Mouse (Mus musculus) lung, postnatal 0 days (tissue): ENCODE results near the gene Nrg3. TPM values are rescaled to one million over a fixed set of nuclear protein-coding genes. Genes with fewer than 3 reads are reported as not detected.

Experiments
- ATAC-seq: fragments of 200-750 bp; cut with Nextera tagmentation; 2 replicates; pipeline ENCODE4 v1.8.0; 2017; ENCODE audit warnings: moderate library complexity
- DNase-seq: peaks from one replicate; pipeline ENCODE4 v3.0.0-alpha.2; 2016; ENCODE audit warnings: low spot score
- H3K27ac ChIP-seq: fragments of 300-500 bp; sonication (generic); 2 replicates; pipeline ENCODE4 v1.5.1; 2014; ENCODE audit warnings: antibody characterized with exemption, mild to moderate bottlenecking, low read length, mixed read lengths
- H3K27me3 ChIP-seq: fragments of 300-500 bp; sonication (generic); replicated peaks from 2 replicates; pipeline ENCODE4 v1.6.1; 2014; ENCODE audit warnings: low read length, mixed read lengths; ENCODE audit not compliant: insufficient read depth
- H3K36me3 ChIP-seq: fragments of 300-500 bp; sonication (generic); 2 replicates; pipeline ENCODE4 v1.6.1; 2014; ENCODE audit warnings: low read length, mixed read lengths; ENCODE audit not compliant: insufficient read depth
- H3K4me1 ChIP-seq: fragments of 300-500 bp; sonication (generic); 2 replicates; pipeline ENCODE4 v1.6.1; 2014; ENCODE audit warnings: antibody characterized with exemption, low read depth, low read length, mixed read lengths; ENCODE audit not compliant: insufficient read depth
- H3K4me2 ChIP-seq: fragments of 300-500 bp; sonication (generic); replicated peaks from 2 replicates; pipeline ENCODE4 v1.6.1; 2014; ENCODE audit warnings: low read depth, mild to moderate bottlenecking, low read length, moderate library complexity, mixed read lengths
- H3K4me3 ChIP-seq: fragments of 300-500 bp; sonication (generic); 2 replicates; pipeline ENCODE4 v1.5.1; 2014; ENCODE audit warnings: low read depth, low read length
- H3K9ac ChIP-seq: fragments of 300-500 bp; sonication (generic); replicated peaks from 2 replicates; pipeline ENCODE4 v1.6.1; 2014; ENCODE audit warnings: low read depth, mild to moderate bottlenecking
- H3K9me3 ChIP-seq: fragments of 300-500 bp; sonication (generic); 2 replicates; pipeline ENCODE4 v1.6.1; 2016; ENCODE audit warnings: low read length, mixed read lengths
- CTCF ChIP-seq: IDR thresholded peaks from 2 replicates; pipeline ENCODE4 v1.5.1; 2016; ENCODE audit warnings: antibody characterized with exemption, mild to moderate bottlenecking
- EP300 ChIP-seq: IDR thresholded peaks from 2 replicates; pipeline ENCODE4 v1.6.1; 2016; ENCODE audit warnings: antibody characterized with exemption, mild to moderate bottlenecking, control low read depth
- WGBS: fragments of 180-500 bp; shearing (Covaris S2); extraction: QIAGEN DNeasy Blood & Tissue Kit; methylation state at CpG from one replicate; pipeline ENCODE4 v1.1.7; 2014; 5-methylcytosine and 5-hydroxymethylcytosine counted together
- polyA plus RNA-seq: library from polyadenylated mRNA; unstranded; fragments of >200 nt; fragmentation: Nextera tagmentation; extraction: Ambion mirVana; gene quantifications from 2 replicates; pipeline ENCODE4 v1.2.1, GENCODE M21; 2015

Nrg3 gene
- polyA plus RNA-seq, 1 experiment from 2014 or later: not detected

DNA sequence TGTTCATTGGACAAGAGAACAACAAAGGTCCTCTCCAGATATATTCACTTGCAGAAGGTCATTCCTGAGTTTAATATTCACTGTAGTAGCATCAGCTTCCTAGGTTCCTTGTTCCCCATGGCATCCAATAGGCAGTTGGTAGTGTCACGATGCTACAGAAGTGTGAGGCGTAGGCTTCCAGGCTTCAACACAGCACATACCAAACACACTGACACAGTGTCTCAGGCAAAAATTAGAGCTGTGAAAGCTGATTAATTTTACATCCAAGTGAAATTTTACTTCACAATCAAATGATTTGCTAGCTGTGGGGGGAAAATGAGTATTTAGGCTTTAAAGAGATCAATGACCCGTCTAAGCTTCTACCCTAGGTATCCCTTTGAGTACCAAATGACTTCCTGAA, 438.4 kb downstream of the Nrg3 start:
- H3K4me2 ChIP-seq: no peak overlapping the region
- 82% methylated on average over 3 of the region's 3 CpGs for WGBS

DNA sequence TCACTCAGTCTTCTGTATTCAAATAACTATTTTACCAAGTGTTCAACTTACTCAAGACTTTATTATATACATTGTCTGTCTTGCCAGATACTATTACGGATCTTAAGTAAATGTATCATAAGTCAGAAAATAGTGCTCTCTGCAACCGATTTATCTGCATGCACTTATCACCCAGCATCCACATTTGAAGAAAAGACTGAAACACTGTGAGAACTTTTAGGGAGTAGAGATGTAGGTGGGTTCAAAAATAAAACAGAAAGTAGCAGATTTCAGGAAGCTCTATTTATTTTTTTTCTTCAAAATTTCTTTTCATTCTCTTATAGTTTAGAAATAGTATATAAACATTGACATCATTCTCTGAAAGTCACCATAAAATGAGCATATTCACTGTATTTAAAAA, 449.8 kb downstream of the Nrg3 start:
- no peak overlapping the region for H3K4me3 ChIP-seq
- H3K9me3 ChIP-seq: no peaks in the 10 kb centered on the region
- TF ChIP-seq CTCF (no peak), EP300 (no peak)
- H3K27ac ChIP-seq: no peak overlapping the region
- no peak for DNase-seq
- no peak overlapping the region for H3K4me2 ChIP-seq
- no peaks in the 10 kb centered on the region for H3K4me1 ChIP-seq
- H3K36me3 ChIP-seq: no peaks in the 10 kb centered on the region
- no peak for ATAC-seq
- H3K9ac ChIP-seq: no peak overlapping the region
- WGBS: 65% methylated on average over 2 of the region's 2 CpGs
- H3K27me3 ChIP-seq: no peaks in the 10 kb centered on the region

More for the DNA sequence above, 438.4 kb downstream of the Nrg3 start:
- no peak for DNase-seq
- TF ChIP-seq CTCF (no peak), EP300 (no peak)
- H3K9me3 ChIP-seq: no peaks in the 10 kb centered on the region
- H3K4me1 ChIP-seq: no peaks in the 10 kb centered on the region
- ATAC-seq: no peak
- no peak overlapping the region for H3K27ac ChIP-seq
- H3K27me3 ChIP-seq: no peaks in the 10 kb centered on the region
- no peak overlapping the region for H3K9ac ChIP-seq
- H3K4me3 ChIP-seq: no peak overlapping the region
- no peaks in the 10 kb centered on the region for H3K36me3 ChIP-seq

DNA sequence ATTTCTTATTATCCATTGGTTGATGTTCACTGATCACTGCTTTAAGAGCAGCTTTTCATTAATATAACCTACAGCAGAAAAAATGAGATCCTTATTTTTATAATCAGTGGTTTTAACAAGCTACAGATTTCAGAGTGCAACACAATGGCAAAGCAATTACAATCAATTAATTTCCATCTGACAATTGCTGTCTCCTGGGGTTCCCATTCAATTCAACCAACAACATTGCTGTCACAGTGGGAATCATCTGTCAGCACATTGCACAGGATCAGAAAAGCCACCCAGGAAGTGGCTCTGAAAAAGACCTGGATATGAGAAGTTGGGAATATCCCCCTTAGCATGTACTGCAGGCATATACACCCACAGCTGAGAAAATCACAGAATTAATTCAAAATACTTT, 458.8 kb downstream of the Nrg3 start:
- Histone ChIP-seq H3K36me3 (no peaks in the 10 kb centered on the region), H3K9me3 (no peaks in the 10 kb centered on the region), H3K4me2 (no peak overlapping the region), H3K9ac (no peak overlapping the region), H3K27me3 (no peaks in the 10 kb centered on the region), H3K4me3 (no peak overlapping the region), H3K27ac (no peak overlapping the region), H3K4me1 (no peaks in the 10 kb centered on the region)
- TF ChIP-seq EP300 (no peak), CTCF (no peak)
- ATAC-seq (no peak), DNase-seq (no peak)

DNA sequence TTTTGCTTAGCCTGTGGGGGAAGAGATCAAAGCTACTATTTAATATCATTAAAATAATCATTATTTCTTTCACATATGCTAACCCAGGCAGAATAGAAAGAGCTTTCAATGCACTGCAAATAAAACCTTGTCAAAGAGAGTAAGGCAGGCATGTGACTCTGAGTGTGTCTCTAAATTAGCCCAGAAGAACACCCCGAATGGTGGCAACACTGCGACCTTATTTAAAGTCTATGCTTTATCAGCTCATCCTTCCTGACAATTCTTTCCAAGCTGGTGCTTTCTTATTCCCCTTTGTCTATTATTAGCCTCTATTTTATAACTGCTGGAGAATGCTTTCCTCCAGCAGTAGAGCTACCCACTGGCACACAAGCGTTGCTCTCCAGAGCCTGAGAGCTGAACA, 475.0 kb downstream of the Nrg3 start:
- H3K27ac ChIP-seq: no peak overlapping the region
- no peak overlapping the region for H3K4me2 ChIP-seq
- 76% methylated on average over 3 of the region's 3 CpGs for WGBS
- TF ChIP-seq EP300 (no peak), CTCF (no peak)
- no peaks in the 10 kb centered on the region for H3K27me3 ChIP-seq
- H3K9ac ChIP-seq: no peak overlapping the region
- H3K4me1 ChIP-seq: no peaks in the 10 kb centered on the region
- H3K4me3 ChIP-seq: no peak overlapping the region
- ATAC-seq: no peak
- H3K36me3 ChIP-seq: no peaks in the 10 kb centered on the region
- no peaks in the 10 kb centered on the region for H3K9me3 ChIP-seq
- DNase-seq: no peak

DNA sequence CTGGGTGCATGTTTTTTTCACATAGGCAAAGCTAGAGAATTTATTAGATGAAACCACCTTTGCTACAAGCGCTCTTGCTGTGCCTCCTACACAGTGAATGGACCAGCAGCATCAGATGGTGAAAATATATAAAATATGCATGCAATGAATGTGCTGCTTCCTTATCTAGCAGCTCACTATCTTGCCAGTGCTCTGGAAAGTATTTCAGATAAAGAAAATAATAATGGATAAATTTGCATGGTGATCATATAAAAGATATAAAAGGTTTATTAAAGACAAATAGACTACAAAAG, 480.4 kb downstream of the Nrg3 start:
- Histone ChIP-seq H3K9ac (no peak overlapping the region), H3K4me1 (no peaks in the 10 kb centered on the region), H3K27me3 (no peaks in the 10 kb centered on the region), H3K9me3 (no peaks in the 10 kb centered on the region), H3K4me2 (no peak overlapping the region), H3K36me3 (no peaks in the 10 kb centered on the region), H3K4me3 (no peak overlapping the region), H3K27ac (no peak overlapping the region)
- no peak for TF ChIP-seq EP300
- no peak for TF ChIP-seq CTCF
- 90% methylated on average over 1 of the region's 1 CpGs for WGBS
- no peak for ATAC-seq
- no peak for DNase-seq

DNA sequence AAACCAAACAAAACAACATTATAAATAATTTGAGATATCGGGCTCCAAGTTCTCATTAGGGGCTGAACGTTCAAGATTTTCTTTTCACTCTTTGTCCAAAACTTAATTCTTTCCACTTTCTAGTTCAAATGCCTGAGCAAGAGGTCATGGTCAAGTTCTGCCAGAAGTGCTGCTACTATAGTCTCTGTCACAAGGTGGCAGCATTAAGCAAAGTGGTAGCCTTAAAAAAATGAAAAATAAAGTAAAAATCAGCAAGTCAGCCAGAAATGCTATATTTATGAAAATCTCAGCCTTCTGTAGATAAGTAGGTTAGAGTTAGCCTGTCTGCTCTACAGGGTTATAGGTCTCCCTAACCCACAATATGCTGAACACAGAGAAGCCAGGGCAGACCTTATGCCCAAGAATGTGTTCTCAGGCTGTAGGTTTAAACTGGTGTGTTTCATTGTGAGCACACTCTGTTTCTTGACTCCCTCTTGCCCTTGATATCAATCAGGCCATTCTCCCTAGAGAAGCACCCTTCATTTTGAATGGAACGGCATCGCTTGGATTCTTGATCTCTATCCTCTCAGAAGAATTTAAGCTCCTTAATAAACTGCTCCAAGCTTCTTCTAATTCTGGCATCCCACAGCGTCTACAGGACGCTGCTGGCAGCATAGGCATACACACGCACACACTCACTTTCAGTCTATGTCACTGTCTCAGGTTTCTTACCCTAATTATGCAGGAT, 480.9 kb downstream of the Nrg3 start:
- H3K27ac ChIP-seq: no peak overlapping the region
- DNase-seq (no peak), ATAC-seq (no peak)
- TF ChIP-seq CTCF: 0 out of 2 replicates have a peak, but pooled peaks have one; percentile 8
- no peak for TF ChIP-seq EP300
- no peak overlapping the region for H3K9ac ChIP-seq
- no peaks in the 10 kb centered on the region for H3K27me3 ChIP-seq
- 70% methylated on average over 7 of the region's 7 CpGs for WGBS
- no peaks in the 10 kb centered on the region for H3K9me3 ChIP-seq
- no peaks in the 10 kb centered on the region for H3K4me1 ChIP-seq
- no peak overlapping the region for H3K4me3 ChIP-seq
- H3K36me3 ChIP-seq: no peaks in the 10 kb centered on the region
- no peak overlapping the region for H3K4me2 ChIP-seq

DNA sequence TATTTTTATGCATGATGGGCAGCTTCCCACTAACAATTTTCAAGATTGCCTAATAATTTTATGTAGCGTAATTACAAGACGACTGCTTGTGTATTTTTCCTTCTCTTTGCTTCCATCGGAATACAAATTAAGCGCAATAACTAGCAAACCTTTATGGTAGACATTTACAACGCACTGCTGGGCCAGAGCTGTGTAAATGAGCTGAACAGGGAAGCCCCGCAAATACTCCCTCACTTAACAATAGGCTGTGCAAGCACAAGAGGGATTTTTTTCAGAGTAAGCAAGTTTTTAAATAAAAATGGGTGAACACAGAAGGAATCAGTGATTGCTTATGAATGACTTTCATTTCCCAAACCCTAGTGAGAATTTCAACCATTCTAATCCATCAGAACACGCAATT, 513.5 kb downstream of the Nrg3 start:
- DNase-seq: no peak
- H3K9ac ChIP-seq: no peak overlapping the region
- H3K4me2 ChIP-seq: no peak overlapping the region
- WGBS: 74% methylated on average over 7 of the region's 7 CpGs
- no peaks in the 10 kb centered on the region for H3K4me1 ChIP-seq
- H3K36me3 ChIP-seq: no peaks in the 10 kb centered on the region
- TF ChIP-seq CTCF: no peak
- no peak for TF ChIP-seq EP300
- no peak overlapping the region for H3K4me3 ChIP-seq
- no peaks in the 10 kb centered on the region for H3K9me3 ChIP-seq
- no peak overlapping the region for H3K27ac ChIP-seq
- H3K27me3 ChIP-seq: no peaks in the 10 kb centered on the region
- no peak for ATAC-seq
